Mouse (Mus musculus) brain, embryonic 14.5 days (tissue): Measurements from ENCODE around the gene Kdm8. TPM values are rescaled to one million over a fixed set of nuclear protein-coding genes. Genes with fewer than 3 reads are reported as not detected.
"Not testable (repeated sequence)": the region's sequence is repeated elsewhere in the genome, so short reads cannot be mapped to it uniquely, and the experiment has no call there.

ENCODE experiments used
- DNase-seq: peaks from one replicate; pipeline ENCODE4 v3.0.0-alpha.2; 2011; ENCODE audit warnings: low read depth
- CTCF ChIP-seq: fragments of 200-500 bp; IDR thresholded peaks from 2 replicates; pipeline ENCODE4 v1.5.1; 2012; ENCODE audit warnings: inconsistent platforms, mild to moderate bottlenecking, moderate library complexity, borderline replicate concordance; ENCODE audit not compliant: insufficient read depth, insufficient read length; ENCODE audit errors: extremely low read depth
- POLR2A ChIP-seq: fragments of 200-500 bp; IDR thresholded peaks from 2 replicates; pipeline ENCODE4 v1.6.1; 2012; ENCODE audit warnings: mild to moderate bottlenecking, inconsistent platforms, borderline replicate concordance; ENCODE audit not compliant: poor library complexity, insufficient read depth, insufficient read length, severe bottlenecking; ENCODE audit errors: extremely low read depth
- polyA plus RNA-seq: library from polyadenylated mRNA; depleted of rRNA; stranded (reverse); fragments of >200 nt; gene quantifications from 2 replicates; pipeline ENCODE4 v1.2.3, GENCODE M21; 2012

The Kdm8 gene
- polyA plus RNA-seq, 1 experiment, result 6.3 TPM

DNA sequence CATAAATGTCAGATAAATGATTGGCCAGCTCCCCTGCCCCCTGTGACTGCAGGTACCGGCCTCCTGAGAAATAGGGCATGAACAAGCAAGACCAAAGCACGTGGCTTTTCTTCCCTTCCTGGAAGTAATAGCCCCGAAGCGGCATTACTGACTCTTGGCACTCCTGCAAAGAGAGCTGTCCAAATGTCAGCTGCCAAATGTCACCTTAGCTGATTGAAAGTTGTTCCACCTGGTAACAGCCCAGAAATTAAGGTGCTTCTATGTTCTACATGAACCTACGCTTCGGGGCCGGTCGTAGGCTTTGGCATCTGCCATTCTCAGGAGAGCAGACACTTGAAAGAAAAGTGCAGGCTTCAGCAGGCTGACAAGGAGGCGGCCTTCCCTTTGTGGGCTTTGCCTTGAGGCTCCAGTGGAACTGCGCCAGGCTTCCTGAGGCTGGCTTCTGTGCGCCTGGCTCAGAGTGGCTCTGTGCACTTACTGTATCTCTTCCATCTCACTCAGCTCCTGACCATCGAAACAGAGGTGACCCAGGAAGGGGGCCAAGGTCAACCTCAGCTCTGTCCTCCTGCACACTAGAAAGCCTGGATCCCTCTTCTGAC, 16.9 kb upstream of the Kdm8 start:
- TF ChIP-seq POLR2A, result no peak
- no peak for TF ChIP-seq CTCF
- DNase-seq, result peak; percentile 52

DNA sequence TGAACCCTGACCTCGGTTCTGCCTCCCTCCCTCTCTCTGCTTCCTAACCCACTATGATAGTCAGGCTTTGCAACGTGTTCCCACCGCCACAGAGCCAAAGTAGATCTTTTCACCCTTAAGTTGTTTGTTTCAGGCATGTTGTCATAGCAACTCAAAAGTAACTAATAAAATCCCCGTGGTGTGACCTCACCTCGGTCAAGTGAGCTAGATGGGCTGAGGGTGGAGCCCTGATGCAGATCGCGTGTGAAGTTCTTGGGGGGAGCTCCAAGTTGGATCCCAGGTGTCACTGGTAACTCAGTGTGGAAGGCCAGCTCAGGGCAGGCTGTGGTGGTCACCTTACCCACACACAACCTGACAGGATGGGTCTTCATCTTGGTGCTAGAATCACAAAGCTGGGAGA, 16.1 kb upstream of the Kdm8 start:
- TF ChIP-seq POLR2A (no peak), CTCF (no peak)
- no peak for DNase-seq

DNA sequence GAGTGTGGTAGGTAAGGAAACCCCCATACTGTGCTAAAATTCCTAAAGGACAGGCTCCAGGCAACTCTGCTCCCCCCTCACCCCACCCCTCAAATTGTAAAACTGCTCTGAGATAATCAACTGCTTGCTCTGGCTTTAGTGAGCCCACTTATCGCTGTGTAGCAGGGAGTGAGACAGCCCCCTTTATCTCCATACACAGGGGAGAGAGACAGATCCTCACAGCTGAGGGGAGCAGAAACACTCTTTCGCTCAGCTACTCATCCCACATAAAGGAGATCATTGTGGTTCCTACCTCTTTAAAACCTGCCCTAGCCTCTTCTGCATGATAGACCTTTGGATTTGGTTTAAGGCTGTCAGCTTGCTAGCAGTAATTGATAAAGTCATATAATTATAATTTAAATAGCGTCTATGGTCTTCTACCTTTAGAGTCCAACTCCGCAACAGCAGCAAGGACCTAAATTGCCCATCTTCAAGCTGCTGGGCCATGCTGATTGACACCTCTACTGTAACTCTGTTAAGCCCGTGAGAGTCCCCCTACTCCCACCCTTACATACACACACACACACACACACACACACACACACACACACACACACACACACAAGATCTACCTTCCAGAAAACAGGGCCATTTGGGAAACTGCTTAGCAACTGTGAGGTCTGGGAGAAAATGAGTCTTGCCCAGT, 15.5 kb upstream of the Kdm8 start:
- DNase-seq, result not testable (repeated sequence)

DNA sequence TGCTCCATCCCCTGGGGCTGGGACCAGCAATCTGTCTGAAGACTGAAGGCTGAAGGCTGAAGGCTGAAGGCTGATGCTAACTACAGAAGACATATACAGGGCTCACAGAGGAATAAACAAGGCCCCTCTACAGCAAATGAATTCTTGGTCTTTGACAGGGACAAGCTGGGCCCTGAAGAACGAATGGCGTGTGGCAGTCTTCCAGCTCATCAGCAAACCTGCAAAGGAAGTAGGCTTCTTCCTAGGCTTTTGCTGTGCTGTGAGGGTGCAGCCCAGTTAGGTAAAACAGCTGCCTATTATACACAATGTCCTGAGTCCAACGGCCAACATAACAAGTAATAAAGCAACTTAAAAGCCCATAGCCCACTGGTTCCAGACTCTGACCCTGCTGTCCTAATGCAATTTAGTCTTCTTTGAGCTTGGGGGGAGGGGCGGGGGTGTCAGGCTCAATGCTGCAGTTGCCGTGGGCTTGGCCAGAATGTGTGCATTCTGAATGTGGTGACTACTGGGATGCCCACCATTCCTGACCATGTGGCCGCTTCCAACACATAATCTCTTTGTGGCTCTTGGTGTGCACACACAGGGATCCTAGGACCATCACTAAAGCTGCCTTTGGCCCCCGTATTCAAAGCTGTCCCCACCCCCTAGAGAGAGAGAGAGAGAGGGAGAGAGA, 14.2 kb upstream of the Kdm8 start:
- no peak for TF ChIP-seq POLR2A
- TF ChIP-seq CTCF, result no peak
- DNase-seq, result peak; percentile 12

DNA sequence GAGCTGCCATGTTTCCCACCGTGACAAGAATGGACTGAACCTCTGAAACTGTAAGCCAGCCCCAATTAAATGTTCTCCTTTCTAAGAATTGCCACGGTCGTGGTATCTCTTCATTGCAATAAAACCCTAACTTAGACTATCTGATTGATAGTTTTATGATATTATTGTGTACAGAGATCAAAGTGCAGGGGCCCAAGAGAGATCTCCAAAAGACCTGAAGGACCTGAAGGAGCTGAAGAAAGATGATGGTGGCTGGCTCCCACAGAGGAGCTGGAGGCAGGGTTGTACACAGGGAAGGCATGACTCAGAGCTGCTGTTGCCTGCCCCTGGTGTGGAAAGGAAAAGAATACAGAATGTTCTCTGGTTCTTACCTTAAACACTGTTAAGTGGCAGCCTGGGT, 10.6 kb upstream of the Kdm8 start:
- DNase-seq, result no peak
- TF ChIP-seq POLR2A (no peak), CTCF (no peak)

DNA sequence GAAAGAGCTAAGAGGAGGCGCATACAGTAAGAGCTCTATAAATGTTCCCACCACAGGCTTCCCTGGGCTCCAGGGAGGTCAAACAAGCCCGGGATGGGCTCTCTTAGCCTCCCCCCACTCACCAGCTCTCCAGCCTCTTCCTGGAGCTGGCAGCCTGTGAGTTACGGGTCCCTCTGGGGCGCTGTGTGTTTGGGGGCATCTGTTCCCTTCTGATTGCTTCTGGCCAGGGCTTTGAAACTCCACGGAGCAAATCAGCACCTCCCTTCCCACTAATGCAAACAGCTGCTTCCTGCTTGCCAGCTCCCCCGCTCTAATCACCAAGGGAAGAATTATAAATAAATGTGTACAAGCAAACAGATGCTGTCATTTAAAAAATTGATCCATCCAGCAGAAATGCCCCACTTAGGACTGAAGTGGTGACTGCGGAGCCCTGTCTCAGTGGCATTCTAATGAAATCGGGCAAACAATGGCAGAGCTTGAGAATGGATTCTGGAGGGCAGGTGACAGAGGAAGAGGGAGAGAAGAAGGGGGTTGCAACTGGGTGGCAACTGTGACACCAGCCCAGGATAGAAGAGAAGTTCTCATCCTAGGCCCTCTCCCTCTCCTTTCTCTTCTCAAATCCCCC, 9.7 kb upstream of the Kdm8 start:
- no peak for TF ChIP-seq POLR2A
- TF ChIP-seq CTCF, result no peak
- peak; percentile 65 for DNase-seq

DNA sequence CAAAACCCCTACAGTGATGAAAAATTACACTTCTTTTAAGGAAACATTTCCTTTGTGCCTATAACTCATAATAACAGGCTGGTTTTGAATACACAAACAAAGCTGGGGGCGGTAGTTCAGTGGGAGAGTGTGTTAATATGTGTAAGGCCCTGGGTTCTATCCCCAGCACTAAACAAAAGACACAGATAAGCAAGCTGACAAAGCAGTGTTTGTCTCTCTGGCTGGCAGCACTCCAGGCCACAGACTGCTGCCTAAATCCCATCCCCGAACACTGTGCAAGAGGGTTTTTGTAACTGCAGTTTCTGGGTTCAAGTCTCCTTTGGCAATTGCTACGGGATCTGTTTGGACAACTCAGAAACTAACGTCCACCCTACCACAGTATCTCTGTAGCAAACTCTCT, 2.2 kb upstream of the Kdm8 start:
- no peak for TF ChIP-seq CTCF
- TF ChIP-seq POLR2A, result no peak
- DNase-seq, result peak; percentile 16

DNA sequence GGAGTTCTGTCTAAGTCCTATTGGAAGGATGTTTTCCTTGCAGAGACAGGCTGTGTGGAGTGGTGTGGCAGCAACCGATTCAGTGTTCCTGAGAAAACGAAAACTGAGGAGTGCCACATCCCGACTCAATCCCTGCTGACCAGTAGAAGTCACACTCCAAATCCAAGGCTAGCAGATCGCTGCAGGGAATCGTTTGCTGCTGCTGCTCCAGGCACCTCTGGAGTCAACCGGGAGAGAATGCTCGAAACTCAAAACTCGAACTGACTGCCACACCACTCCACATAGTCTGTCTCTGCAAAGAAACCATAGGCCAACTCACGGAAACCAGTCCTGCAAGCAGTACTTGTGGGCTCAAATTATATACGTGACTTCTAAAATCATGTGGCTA, 406 bp upstream of the Kdm8 start:
- no peak for DNase-seq
- no peak for TF ChIP-seq CTCF
- TF ChIP-seq POLR2A, result no peak

- no peak for TF ChIP-seq POLR2A
- no peak for TF ChIP-seq CTCF
- DNase-seq, result no peak
Observed at GRCm38 (mm10) chr7:125450678-125451077, 6.2 kb downstream of the Kdm8 start.

DNA sequence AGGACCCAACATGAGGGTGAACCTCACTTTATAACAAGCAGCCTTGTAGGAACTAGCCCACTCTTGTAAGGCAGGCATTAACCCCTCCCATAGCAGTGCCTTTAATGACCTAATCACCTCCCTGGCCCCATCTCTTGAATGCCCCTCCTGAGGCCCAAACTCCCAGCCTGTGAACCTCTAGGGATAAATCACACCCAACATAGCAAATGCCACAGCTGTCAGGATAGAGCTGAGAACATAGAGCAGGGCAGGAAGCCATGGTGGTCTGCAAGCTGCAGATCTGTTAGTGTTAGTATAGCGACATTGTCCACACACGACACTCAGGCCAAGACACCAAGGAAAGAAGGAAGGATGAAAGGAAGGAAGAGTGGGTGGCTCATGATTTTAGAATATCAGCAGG, 6.6 kb downstream of the Kdm8 start:
- DNase-seq, result no peak
- no peak for TF ChIP-seq CTCF
- TF ChIP-seq POLR2A, result no peak

GRCm38 (mm10) chr7:125453671-125454070, 9.2 kb downstream of the Kdm8 start:
- TF ChIP-seq CTCF, result no peak
- TF ChIP-seq POLR2A, result no peak

More at GRCm38 (mm10) chr7:125453671-125454070, 9.2 kb downstream of the Kdm8 start:
- no peak for DNase-seq
